Mouse (Mus musculus) embryonic facial prominence, embryonic 11.5 days (tissue): ENCODE measurements at regions not wholly inside any gene's neighbourhood (a gene's known extent, or its start where the extent isn't known, plus 50 kb on each side); places are given as distances from the start of the nearest gene placed in this dataset.
"Not testable (repeated sequence)": the region's sequence is repeated elsewhere in the genome, so short reads cannot be mapped to it uniquely, and the experiment has no call there.

Source experiments
- ATAC-seq: fragments of 200-750 bp; cut with Nextera tagmentation; replicated peaks from 2 replicates; pipeline ENCODE4 v1.8.0; 2017; ENCODE audit warnings: low read depth; ENCODE audit not compliant: insufficient number of reproducible peaks, low FRiP score, low TSS enrichment
- DNase-seq: peaks from one replicate; pipeline ENCODE4 v3.0.0-alpha.2; 2015; ENCODE audit warnings: low spot score
- H3K27ac ChIP-seq: fragments of 300-500 bp; sonication (generic); replicated peaks from 2 replicates; pipeline ENCODE4 v1.5.1; 2014; ENCODE audit warnings: mild to moderate bottlenecking, low read depth, low read length, control low read depth
- H3K27me3 ChIP-seq: fragments of 300-500 bp; sonication (generic); 2 replicates; pipeline ENCODE4 v1.6.1; 2014; ENCODE audit warnings: mild to moderate bottlenecking, low read length, moderate library complexity, mixed read lengths; ENCODE audit not compliant: control insufficient read depth, insufficient read depth
- H3K36me3 ChIP-seq: fragments of 300-500 bp; sonication (generic); replicated peaks from 2 replicates; pipeline ENCODE4 v1.6.1; 2014; ENCODE audit warnings: low read depth, mild to moderate bottlenecking, low read length, moderate library complexity, mixed read lengths; ENCODE audit not compliant: control insufficient read depth, insufficient read depth
- H3K4me1 ChIP-seq: fragments of 300-500 bp; sonication (generic); 2 replicates; pipeline ENCODE4 v1.6.1; 2014; ENCODE audit warnings: low read length, mixed read lengths; ENCODE audit not compliant: control insufficient read depth, insufficient read depth
- H3K4me2 ChIP-seq: fragments of 300-500 bp; sonication (generic); 2 replicates; pipeline ENCODE4 v1.6.1; 2014; ENCODE audit warnings: low read depth, mild to moderate bottlenecking, control low read depth, low read length, moderate library complexity
- H3K4me3 ChIP-seq: fragments of 300-500 bp; sonication (generic); 2 replicates; pipeline ENCODE4 v1.5.1; 2014; ENCODE audit warnings: low read depth, low read length, control low read depth
- H3K9ac ChIP-seq: fragments of 300-500 bp; sonication (generic); replicated peaks from 2 replicates; pipeline ENCODE4 v1.6.1; 2014; ENCODE audit warnings: mild to moderate bottlenecking, control low read depth, low read length
- H3K9me3 ChIP-seq: fragments of 300-500 bp; sonication (generic); replicated peaks from 2 replicates; pipeline ENCODE4 v1.6.1; 2016; ENCODE audit warnings: mild to moderate bottlenecking, low read length, inconsistent platforms, mixed read lengths; ENCODE audit not compliant: control insufficient read depth
- WGBS: fragments of 180-500 bp; shearing (Covaris S2); extraction: QIAGEN DNeasy Blood & Tissue Kit; methylation state at CpG from one replicate; pipeline ENCODE4 v1.1.7; 2014; 5-methylcytosine and 5-hydroxymethylcytosine counted together

- ATAC-seq (no peak), DNase-seq (no peak)
- WGBS = 86% methylated on average over 7 of the region's 7 CpGs
- Histone ChIP-seq H3K4me2 (no peak overlapping the region), H3K9me3 (no peaks in the 10 kb centered on the region), H3K4me1 (no peaks in the 10 kb centered on the region), H3K27ac (no peak overlapping the region), H3K36me3 (no peaks in the 10 kb centered on the region), H3K27me3 (no peaks in the 10 kb centered on the region), H3K4me3 (no peak overlapping the region), H3K9ac (no peak overlapping the region)
Measured at GRCm38 (mm10) chr6:22668190-22668975, 206.9 kb upstream of the Ptprz1 start.

- H3K9ac ChIP-seq, H3K4me2 ChIP-seq, H3K27me3 ChIP-seq, H3K4me3 ChIP-seq, DNase-seq, H3K27ac ChIP-seq, H3K4me1 ChIP-seq, H3K36me3 ChIP-seq, ATAC-seq, H3K9me3 ChIP-seq: not testable (repeated sequence)
- WGBS = 95% methylated on average over 14 of the region's 15 CpGs
Measured at GRCm38 (mm10) chr6:22657401-22657800, 217.9 kb upstream of the Ptprz1 start.

GRCm38 (mm10) chr6:22640100-22640499, 235.2 kb upstream of the Ptprz1 start:
- H3K9me3 ChIP-seq = no peaks in the 10 kb centered on the region
- H3K4me2 ChIP-seq = no peak overlapping the region

GRCm38 (mm10) chr6:22635141-22635540, 240.2 kb upstream of the Ptprz1 start:
- no peaks in the 10 kb centered on the region for H3K27me3 ChIP-seq
- ATAC-seq (no peak), DNase-seq (no peak)
- H3K4me2 ChIP-seq = no peak overlapping the region
- H3K9ac ChIP-seq = no peak overlapping the region
- no peak overlapping the region for H3K27ac ChIP-seq
- 87% methylated on average over 3 of the region's 3 CpGs for WGBS
- no peaks in the 10 kb centered on the region for H3K4me1 ChIP-seq
- no peaks in the 10 kb centered on the region for H3K9me3 ChIP-seq
- no peak overlapping the region for H3K4me3 ChIP-seq
- no peaks in the 10 kb centered on the region for H3K36me3 ChIP-seq

More at GRCm38 (mm10) chr6:22640100-22640499, 235.2 kb upstream of the Ptprz1 start:
- Histone ChIP-seq H3K27ac (no peak overlapping the region), H3K9ac (no peak overlapping the region), H3K4me3 (no peak overlapping the region), H3K4me1 (no peaks in the 10 kb centered on the region), H3K36me3 (no peaks in the 10 kb centered on the region), H3K27me3 (no peaks in the 10 kb centered on the region)
- ATAC-seq (no peak), DNase-seq (no peak)

- 85% methylated on average over 5 of the region's 5 CpGs for WGBS
- no peaks in the 10 kb centered on the region for H3K4me1 ChIP-seq
- H3K36me3 ChIP-seq = no peaks in the 10 kb centered on the region
- H3K4me3 ChIP-seq = no peak overlapping the region
- H3K9ac ChIP-seq = no peak overlapping the region
- ATAC-seq = no peak
- H3K9me3 ChIP-seq = no peaks in the 10 kb centered on the region
- H3K27ac ChIP-seq = no peak overlapping the region
- no peak for DNase-seq
- no peak overlapping the region for H3K4me2 ChIP-seq
- H3K27me3 ChIP-seq = no peaks in the 10 kb centered on the region
Measured at GRCm38 (mm10) chr6:22634740-22635139, 240.6 kb upstream of the Ptprz1 start.

- no peak overlapping the region for H3K9ac ChIP-seq
- ATAC-seq (no peak), DNase-seq (no peak)
- H3K27ac ChIP-seq = no peak overlapping the region
- H3K4me1 ChIP-seq = no peaks in the 10 kb centered on the region
- H3K4me3 ChIP-seq = no peak overlapping the region
- H3K27me3 ChIP-seq = no peaks in the 10 kb centered on the region
- no peaks in the 10 kb centered on the region for H3K9me3 ChIP-seq
- 69% methylated on average over 5 of the region's 5 CpGs for WGBS
- no peaks in the 10 kb centered on the region for H3K36me3 ChIP-seq
- H3K4me2 ChIP-seq = no peak overlapping the region
Measured at GRCm38 (mm10) chr6:22591592-22591991, 235.5 kb upstream of the Fam3c start.

- Histone ChIP-seq H3K36me3 (no peaks in the 10 kb centered on the region), H3K9me3 (no peaks in the 10 kb centered on the region), H3K4me3 (no peak overlapping the region), H3K27ac (no peak overlapping the region), H3K4me2 (no peak overlapping the region), H3K9ac (no peak overlapping the region), H3K4me1 (no peaks in the 10 kb centered on the region), H3K27me3 (no peaks in the 10 kb centered on the region)
- WGBS = 60% methylated on average over 4 of the region's 4 CpGs
- DNase-seq (no peak), ATAC-seq (no peak)
Measured at GRCm38 (mm10) chr6:22584851-22585250, 228.8 kb upstream of the Fam3c start.

- no peak for DNase-seq
- Histone ChIP-seq H3K36me3 (no peaks in the 10 kb centered on the region), H3K9me3 (no peaks in the 10 kb centered on the region), H3K4me3 (no peak overlapping the region), H3K4me1 (no peaks in the 10 kb centered on the region), H3K27me3 (no peaks in the 10 kb centered on the region), H3K4me2 (no peak overlapping the region), H3K9ac (no peak overlapping the region), H3K27ac (no peak overlapping the region)
- WGBS = 65% methylated on average over 1 of the region's 1 CpGs
- ATAC-seq = no peak
Measured at GRCm38 (mm10) chr6:22572925-22573324, 216.9 kb upstream of the Fam3c start.
